Mouse (Mus musculus): ENCODE measurements around the gene Rab11fip4. TPM values are rescaled to one million over a fixed set of nuclear protein-coding genes. Genes with fewer than 3 reads are reported as not detected.

Rab11fip4 gene
- total and polyA plus RNA-seq, 2 experiments from 2014 or later, result 21.7 to 80.9 TPM

- no peak overlapping the region for H3K27ac ChIP-seq (ENCODE audit: low read depth, low read length)
- peak; percentile 74 for DNase-seq
- no peak overlapping the region for H3K4me3 ChIP-seq (ENCODE audit: low read depth, low read length)
Measured at GRCm38 (mm10) chr11:79736232-79737006, 145.4 kb downstream of the Rab11fip4 start.

GRCm38 (mm10) chr11:79737126-79737697, 146.2 kb downstream of the Rab11fip4 start:
- Histone ChIP-seq H3K9ac (no peak overlapping the region), H3K4me3 (ENCODE audit: low read depth, low read length) (no peak overlapping the region), H3K36me3 (ENCODE audit: insufficient read depth) (no peaks in the 10 kb centered on the region), H3K27ac (ENCODE audit: low read depth, low read length) (no peak overlapping the region), H3K9me3 (ENCODE audit: low read length) (no peaks in the 10 kb centered on the region), H3K4me2 (ENCODE audit: low read depth) (no peak overlapping the region), H3K27me3 (ENCODE audit: insufficient read depth, low read length) (no peaks in the 10 kb centered on the region), H3K4me1 (ENCODE audit: insufficient read depth) (peaks cover 8% of the 10 kb centered on the region; the same call in 1 of the 2 replicates)
- ATAC-seq (0 out of 2 replicates have a peak, but pooled peaks have one; percentile 12), DNase-seq (no peak)
- WGBS, result 48% methylated on average over 12 of the region's 12 CpGs
- TF ChIP-seq CTCF (IDR thresholded peaks at IDR 0.05; ENCODE audit: low read depth), result no peak

More at GRCm38 (mm10) chr11:79736232-79737006, 145.4 kb downstream of the Rab11fip4 start:
- Histone ChIP-seq H3K27me3 (ENCODE audit: insufficient read depth, low read length) (no peaks in the 10 kb centered on the region), H3K9me3 (ENCODE audit: low read length) (no peaks in the 10 kb centered on the region), H3K4me1 (ENCODE audit: insufficient read depth) (peaks cover 8% of the 10 kb centered on the region; the same call in 1 of the 2 replicates), H3K4me2 (ENCODE audit: low read depth) (no peak overlapping the region), H3K9ac (no peak overlapping the region), H3K36me3 (ENCODE audit: insufficient read depth) (no peaks in the 10 kb centered on the region)
- peak; percentile 95 for ATAC-seq
- WGBS, result 51% methylated on average over 15 of the region's 15 CpGs
- TF ChIP-seq CTCF (IDR thresholded peaks at IDR 0.05; ENCODE audit: low read depth), result peak; percentile 64

DNA sequence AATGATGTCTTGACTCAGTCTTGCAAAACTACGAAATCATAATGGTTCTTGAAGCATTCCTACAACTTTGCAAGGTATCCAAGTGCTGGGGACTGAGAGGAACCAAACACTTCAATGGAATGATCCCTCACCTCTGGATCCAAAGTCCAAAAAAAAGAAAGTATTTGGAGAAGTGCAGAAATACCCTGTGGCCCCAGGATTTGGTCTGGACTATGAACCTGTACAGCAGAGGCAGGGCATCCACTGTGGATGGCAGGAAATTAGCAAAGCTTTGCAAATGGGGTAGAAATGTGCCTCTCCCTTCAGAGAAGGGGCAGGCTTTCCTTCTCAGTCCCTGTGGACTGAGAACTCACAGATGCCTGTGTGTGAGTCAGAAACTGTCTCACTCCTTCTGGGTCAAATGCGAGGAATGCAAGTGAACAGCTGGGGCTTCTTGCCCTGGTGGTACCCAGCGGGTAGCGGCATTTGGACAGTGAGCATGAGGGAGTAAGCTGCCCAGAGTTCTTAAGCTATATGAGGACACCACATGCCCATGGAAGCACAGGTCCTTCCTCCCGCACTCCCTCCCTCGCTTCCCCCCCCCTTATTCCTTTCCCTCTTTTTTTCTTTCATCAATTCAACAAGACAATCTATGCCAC, 147.0 kb downstream of the Rab11fip4 start:
- Histone ChIP-seq H3K4me3 (ENCODE audit: low read depth, low read length) (no peak overlapping the region), H3K36me3 (ENCODE audit: insufficient read depth) (no peaks in the 10 kb centered on the region), H3K4me2 (ENCODE audit: low read depth) (no peak overlapping the region), H3K27ac (ENCODE audit: low read depth, low read length) (no peak overlapping the region), H3K4me1 (ENCODE audit: insufficient read depth) (peaks cover 8% of the 10 kb centered on the region; the same call in 1 of the 2 replicates), H3K9ac (no peak overlapping the region), H3K27me3 (ENCODE audit: insufficient read depth, low read length) (no peaks in the 10 kb centered on the region), H3K9me3 (ENCODE audit: low read length) (no peaks in the 10 kb centered on the region)
- no peak for DNase-seq
- no peak for ATAC-seq
- TF ChIP-seq CTCF (IDR thresholded peaks at IDR 0.05; ENCODE audit: low read depth), result no peak
- 92% methylated on average over 6 of the region's 6 CpGs for WGBS

- no peaks in the 10 kb centered on the region for H3K36me3 ChIP-seq (ENCODE audit: insufficient read depth)
Measured at GRCm38 (mm10) chr11:79738725-79739558, 147.9 kb downstream of the Rab11fip4 start.

DNA sequence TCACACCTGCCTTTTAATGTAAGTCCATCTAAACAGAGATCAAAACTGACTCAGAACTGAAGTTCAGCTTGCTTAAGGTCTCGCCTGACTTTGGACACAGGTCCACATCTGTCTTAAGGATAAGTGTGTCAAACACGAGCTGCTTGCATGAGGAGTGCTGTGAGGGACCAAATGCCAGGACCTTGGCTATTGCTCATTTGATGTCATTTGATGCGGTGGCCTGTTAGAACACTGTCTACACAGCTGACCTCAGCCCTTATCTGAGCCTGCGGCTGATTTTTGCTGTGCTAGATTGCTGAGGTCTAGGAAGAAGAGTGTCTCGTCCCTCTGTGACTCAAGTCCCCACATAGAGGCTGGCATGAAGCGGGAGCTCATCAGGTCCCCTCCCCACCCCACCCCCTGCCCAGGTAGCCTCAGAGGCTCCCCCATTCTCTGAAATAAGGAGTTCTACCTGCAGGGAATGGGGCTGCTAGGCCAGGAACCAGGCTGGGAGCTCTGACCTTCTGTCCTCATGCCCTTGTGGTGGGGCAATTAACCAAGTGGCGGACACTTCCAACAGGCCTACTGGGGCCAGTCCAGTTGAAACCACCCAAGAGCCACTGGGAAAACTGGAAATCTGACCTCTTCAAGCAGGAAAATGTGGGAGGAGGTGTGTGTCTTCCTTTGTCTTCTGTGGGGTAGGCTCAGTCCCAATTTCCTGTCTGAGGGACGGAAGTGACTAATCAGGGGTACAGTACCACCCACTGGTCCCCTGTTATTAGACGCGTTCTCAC, 149.9 kb downstream of the Rab11fip4 start:
- WGBS, result 91% methylated on average over 10 of the region's 10 CpGs
- H3K9ac ChIP-seq, result no peak overlapping the region

More at GRCm38 (mm10) chr11:79738725-79739558, 147.9 kb downstream of the Rab11fip4 start:
- TF ChIP-seq CTCF (IDR thresholded peaks at IDR 0.05; ENCODE audit: low read depth), result no peak
- 60% methylated on average over 19 of the region's 19 CpGs for WGBS
- ATAC-seq (peak; percentile 50), DNase-seq (peak; percentile 35)
- Histone ChIP-seq H3K4me1 (ENCODE audit: insufficient read depth) (peaks cover 8% of the 10 kb centered on the region; the same call in 1 of the 2 replicates), H3K9me3 (ENCODE audit: low read length) (no peaks in the 10 kb centered on the region), H3K27me3 (ENCODE audit: insufficient read depth, low read length) (no peaks in the 10 kb centered on the region), H3K4me2 (ENCODE audit: low read depth) (no peak overlapping the region), H3K4me3 (ENCODE audit: low read depth, low read length) (no peak overlapping the region), H3K9ac (no peak overlapping the region), H3K27ac (ENCODE audit: low read depth, low read length) (0 out of 2 replicates have a peak overlapping the region, but pooled peaks have one; percentile 15)

More for the DNA sequence above, 149.9 kb downstream of the Rab11fip4 start:
- no peak overlapping the region for H3K4me3 ChIP-seq (ENCODE audit: low read depth, low read length)
- no peak overlapping the region for H3K27ac ChIP-seq (ENCODE audit: low read depth, low read length)
- no peaks in the 10 kb centered on the region for H3K9me3 ChIP-seq (ENCODE audit: low read length)
- H3K36me3 ChIP-seq (ENCODE audit: insufficient read depth), result no peaks in the 10 kb centered on the region
- no peaks in the 10 kb centered on the region for H3K27me3 ChIP-seq (ENCODE audit: insufficient read depth, low read length)
- ATAC-seq (no peak), DNase-seq (no peak)
- peaks cover 8% of the 10 kb centered on the region; the same call in 1 of the 2 replicates for H3K4me1 ChIP-seq (ENCODE audit: insufficient read depth)
- no peak for TF ChIP-seq CTCF (IDR thresholded peaks at IDR 0.05; ENCODE audit: low read depth)
- no peak overlapping the region for H3K4me2 ChIP-seq (ENCODE audit: low read depth)
